Mouse (Mus musculus): ENCODE results near the gene Prkacb.

- TF ChIP-seq TAL1 (conservative IDR thresholded peaks at IDR 0.05; ENCODE audit: low read depth, low read length) (no peak), CTCF (IDR thresholded peaks at IDR 0.05; ENCODE audit: low read depth, low read length) (no peak), GATA1 (IDR thresholded peaks at IDR 0.05; ENCODE audit: borderline replicate concordance, low read length) (no peak), GATA2 (IDR thresholded peaks at IDR 0.05; ENCODE audit: borderline replicate concordance, low read depth, low read length) (no peak), POLR2AphosphoS5 (IDR thresholded peaks at IDR 0.05; ENCODE audit: insufficient replicate concordance, low read depth, low read length) (no peak)
Observed at GRCm38 (mm10) chr3:146741564-146742202, 71.1 kb downstream of the Prkacb start.

Data from G1E (cell line).